Mouse (Mus musculus) midbrain, embryonic 16.5 days (tissue): ENCODE measurements around the gene Slc7a5. TPM values are rescaled to one million over a fixed set of nuclear protein-coding genes. Genes with fewer than 3 reads are reported as not detected.

Experiments
- ATAC-seq: fragments of 200-750 bp; cut with Nextera tagmentation; 2 replicates; pipeline ENCODE4 v1.8.0; 2017; ENCODE audit warnings: moderate TSS enrichment
- H3K27ac ChIP-seq: fragments of 300-500 bp; sonication (generic); 2 replicates; pipeline ENCODE4 v1.5.1; 2014; ENCODE audit warnings: mild to moderate bottlenecking, low read length, mixed read lengths
- H3K27me3 ChIP-seq: fragments of 300-500 bp; sonication (generic); 2 replicates; pipeline ENCODE4 v1.6.1; 2014; ENCODE audit warnings: low read depth, low read length, mixed read lengths; ENCODE audit not compliant: control insufficient read depth, insufficient read depth
- H3K36me3 ChIP-seq: fragments of 300-500 bp; sonication (generic); 2 replicates; pipeline ENCODE4 v1.6.1; 2014; ENCODE audit warnings: mild to moderate bottlenecking, low read length, moderate library complexity, mixed read lengths; ENCODE audit not compliant: control insufficient read depth, insufficient read depth
- H3K4me1 ChIP-seq: fragments of 300-500 bp; sonication (generic); 2 replicates; pipeline ENCODE4 v1.6.1; 2014; ENCODE audit warnings: mild to moderate bottlenecking, low read length, mixed read lengths; ENCODE audit not compliant: control insufficient read depth, insufficient read depth
- H3K4me2 ChIP-seq: fragments of 300-500 bp; sonication (generic); 2 replicates; pipeline ENCODE4 v1.6.1; 2014; ENCODE audit warnings: mild to moderate bottlenecking, low read length, mixed read lengths
- H3K4me3 ChIP-seq: fragments of 300-500 bp; sonication (generic); 2 replicates; pipeline ENCODE4 v1.5.1; 2014; ENCODE audit warnings: low read depth, mild to moderate bottlenecking, low read length, moderate library complexity, mixed read lengths
- H3K9ac ChIP-seq: fragments of 300-500 bp; sonication (generic); 2 replicates; pipeline ENCODE4 v1.6.1; 2014; ENCODE audit warnings: low read depth, low read length, mixed read lengths
- H3K9me3 ChIP-seq: fragments of 300-500 bp; sonication (generic); replicated peaks from 2 replicates; pipeline ENCODE4 v1.6.1; 2014; ENCODE audit warnings: mild to moderate bottlenecking, low read length, mixed read lengths; ENCODE audit not compliant: control insufficient read depth, poor library complexity, severe bottlenecking
- WGBS: fragments of 180-500 bp; shearing (Covaris S2); extraction: QIAGEN DNeasy Blood & Tissue Kit; methylation state at CpG from one replicate; pipeline ENCODE4 v1.1.7; 2014; 5-methylcytosine and 5-hydroxymethylcytosine counted together
- polyA plus RNA-seq: library from polyadenylated mRNA; unstranded; fragments of >200 nt; fragmentation: Nextera tagmentation; extraction: Ambion mirVana; gene quantifications from 2 replicates; pipeline ENCODE4 v1.2.1, GENCODE M21; 2015

Slc7a5 gene
- polyA plus RNA-seq, 1 experiment from 2014 or later, result 50.8 TPM

GRCm38 (mm10) chr8:121949941-121950748 is 42.7 kb upstream of the Slc7a5 start:
- Histone ChIP-seq H3K27me3 (no peaks in the 10 kb centered on the region), H3K9me3 (no peaks in the 10 kb centered on the region), H3K36me3 (no peaks in the 10 kb centered on the region), H3K9ac (peak overlapping the region; percentile 96), H3K4me3 (peak overlapping the region; percentile 92), H3K4me1 (peaks cover 33% of the 10 kb centered on the region), H3K4me2 (peak overlapping the region; percentile 52), H3K27ac (peak overlapping the region; percentile 96)
- ATAC-seq, result peak; percentile 96
- under 1% methylated on average over 51 of the region's 66 CpGs for WGBS

- Histone ChIP-seq H3K36me3 (no peaks in the 10 kb centered on the region), H3K27ac (peak within 1 kb of the TSS; percentile 96), H3K4me3 (peak within 1 kb of the TSS; percentile 92), H3K27me3 (no peaks in the 10 kb centered on the region), H3K9ac (peak within 1 kb of the TSS; percentile 96), H3K9me3 (no peaks in the 10 kb centered on the region), H3K4me1 (peaks cover 33% of the 10 kb centered on the region), H3K4me2 (peak within 1 kb of the TSS; percentile 65)
- ATAC-seq, result no peak
- 66% methylated on average over 6 of the region's 6 CpGs for WGBS
Observed at GRCm38 (mm10) chr8:121949222-121949800, 41.8 kb upstream of the Slc7a5 start, which contains the start of gene Banp. TSS of gene Banp (plus strand) at chr8:121949750.

GRCm38 (mm10) chr8:121948321-121949145 is 41.0 kb upstream of the Slc7a5 start:
- ATAC-seq, result no peak
- Histone ChIP-seq H3K36me3 (no peaks in the 10 kb centered on the region), H3K27me3 (no peaks in the 10 kb centered on the region), H3K9me3 (no peaks in the 10 kb centered on the region), H3K9ac (peak overlapping the region; percentile 55), H3K4me3 (peak overlapping the region; percentile 34), H3K4me1 (peaks cover 33% of the 10 kb centered on the region), H3K27ac (peak overlapping the region; percentile 50; the same call in 1 of the 2 replicates), H3K4me2 (peak overlapping the region; percentile 65)
- WGBS, result 57% methylated on average over 19 of the region's 19 CpGs

GRCm38 (mm10) chr8:121947753-121948141 is 40.3 kb upstream of the Slc7a5 start:
- peak overlapping the region; percentile 65 for H3K4me2 ChIP-seq
- under 1% methylated on average over 18 of the region's 18 CpGs for WGBS
- H3K9ac ChIP-seq, result peak overlapping the region; percentile 55
- no peaks in the 10 kb centered on the region for H3K27me3 ChIP-seq
- peak overlapping the region; percentile 34 for H3K4me3 ChIP-seq
- H3K9me3 ChIP-seq, result no peaks in the 10 kb centered on the region
- peaks cover 31% of the 10 kb centered on the region for H3K4me1 ChIP-seq
- H3K27ac ChIP-seq, result peak overlapping the region; percentile 50
- 0 out of 2 replicates have a peak, but pooled peaks have one; percentile 11 for ATAC-seq
- no peaks in the 10 kb centered on the region for H3K36me3 ChIP-seq

GRCm38 (mm10) chr8:121947047-121947752 is 39.7 kb upstream of the Slc7a5 start:
- H3K4me3 ChIP-seq, result peak overlapping the region; percentile 34
- H3K4me1 ChIP-seq, result peaks cover 26% of the 10 kb centered on the region
- no peak overlapping the region for H3K9ac ChIP-seq
- no peaks in the 10 kb centered on the region for H3K9me3 ChIP-seq
- H3K36me3 ChIP-seq, result no peaks in the 10 kb centered on the region
- peak overlapping the region; percentile 65 for H3K4me2 ChIP-seq
- ATAC-seq, result no peak
- no peaks in the 10 kb centered on the region for H3K27me3 ChIP-seq
- 31% methylated on average over 17 of the region's 19 CpGs for WGBS
- H3K27ac ChIP-seq, result peak overlapping the region; percentile 50

- Histone ChIP-seq H3K4me1 (peaks cover 17% of the 10 kb centered on the region), H3K27ac (no peak overlapping the region), H3K4me3 (no peak overlapping the region), H3K9ac (no peak overlapping the region), H3K9me3 (no peaks in the 10 kb centered on the region), H3K4me2 (no peak overlapping the region), H3K36me3 (no peaks in the 10 kb centered on the region), H3K27me3 (no peaks in the 10 kb centered on the region)
- no peak for ATAC-seq
- WGBS, result 78% methylated on average over 7 of the region's 7 CpGs
Observed at GRCm38 (mm10) chr8:121946351-121946750, 38.9 kb upstream of the Slc7a5 start.

GRCm38 (mm10) chr8:121944831-121945230 is 37.3 kb upstream of the Slc7a5 start, which contains the start of gene Car5a:
TSS of gene Car5a (minus strand) at chr8:121944904.
- no peak for ATAC-seq
- Histone ChIP-seq H3K4me3 (no peak within 1 kb of the TSS), H3K9me3 (no peaks in the 10 kb centered on the region), H3K27ac (no peak within 1 kb of the TSS), H3K27me3 (no peaks in the 10 kb centered on the region), H3K4me2 (no peak within 1 kb of the TSS), H3K4me1 (peaks cover 16% of the 10 kb centered on the region), H3K9ac (no peak within 1 kb of the TSS), H3K36me3 (no peaks in the 10 kb centered on the region)

- Histone ChIP-seq H3K27me3 (no peaks in the 10 kb centered on the region), H3K27ac (no peak overlapping the region), H3K4me2 (no peak overlapping the region), H3K9me3 (no peaks in the 10 kb centered on the region), H3K4me3 (no peak overlapping the region), H3K4me1 (peaks cover 12% of the 10 kb centered on the region), H3K36me3 (no peaks in the 10 kb centered on the region), H3K9ac (no peak overlapping the region)
- WGBS, result 85% methylated on average over 8 of the region's 8 CpGs
- ATAC-seq, result no peak
Observed at GRCm38 (mm10) chr8:121943716-121944115, 36.2 kb upstream of the Slc7a5 start.
